Comparison of ENCODE assay signal across 8 mouse cellular contexts in genomic region chr13:49341012-49341830, GRCm38 (mm10). TPM values are rescaled to one million over a fixed set of nuclear protein-coding genes. Genes with fewer than 3 reads are reported as not detected.
DNase-seq lines count a peak whose midpoint lies in the region; ATAC-seq lines count a peak whose summit lies in the region.

Gene Bicd2, plus strand, starts transcription at chr13:49341585.

- DNase-seq in WW6 (ENCODE audit: low read depth, low spot score), result peak; percentile 86
- peak; percentile 82 to 94 for DNase-seq in cerebellum, postnatal 4 days (ENCODE audit: low spot score in 2 of 2)
- DNase-seq in gastrocnemius, adult 18-20 months (ENCODE audit: low spot score), result peak; percentile 97
- DNase-seq in left cerebral cortex, adult 18-20 months (ENCODE audit: low spot score in 2 of 2), result peak; percentile 94 to 97
- peak; percentile 99 for DNase-seq in right cerebral cortex, adult 18-20 months
- DNase-seq in urinary bladder, postnatal 10 days (ENCODE audit: low spot score), result peak; percentile 88

- peak within 1 kb of the TSS; percentile 88 for H3K4me3 ChIP-seq in hindbrain, embryonic 16.5 days (ENCODE audit: low read length)
- H3K4me3 ChIP-seq in macrophage (ENCODE audit: inconsistent target), result peak within 1 kb of the TSS; percentile 81

- H3K27me3 ChIP-seq in hindbrain, embryonic 16.5 days (replicated peaks; ENCODE audit: control insufficient read depth, insufficient read depth, low read length), result no peaks in the 10 kb centered on the region

- H3K9ac ChIP-seq in hindbrain, embryonic 16.5 days (ENCODE audit: low read depth, low read length), result peak within 1 kb of the TSS; percentile 92

- ATAC-seq in hindbrain, embryonic 16.5 days, result peak; percentile 99

- peaks cover 47% of the 10 kb centered on the region for H3K79me2 ChIP-seq in macrophage (ENCODE audit: inconsistent target)

- H3K9me3 ChIP-seq in hindbrain, embryonic 16.5 days (ENCODE audit: control insufficient read depth, low read length), result no peaks in the 10 kb centered on the region

- H3K4me1 ChIP-seq in hindbrain, embryonic 16.5 days (ENCODE audit: control insufficient read depth, insufficient read depth, low read depth, low read length), result peaks cover 41% of the 10 kb centered on the region

- H3K27ac ChIP-seq in hindbrain, embryonic 16.5 days (ENCODE audit: low read depth, low read length), result peak within 1 kb of the TSS; percentile 83
- peak within 1 kb of the TSS; percentile 79 for H3K27ac ChIP-seq in macrophage

- under 1% methylated on average over 74 of the region's 74 CpGs for WGBS in hindbrain, embryonic 16.5 days
- WGBS in macrophage (ENCODE audit: missing documents), result under 1% methylated on average over 71 of the region's 74 CpGs

- H3K36me3 ChIP-seq in hindbrain, embryonic 16.5 days (ENCODE audit: control insufficient read depth, insufficient read depth, low read length), result no peaks in the 10 kb centered on the region
- no peaks in the 10 kb centered on the region for H3K36me3 ChIP-seq in macrophage (ENCODE audit: inconsistent target)

- peak within 1 kb of the TSS; percentile 96 for H3K4me2 ChIP-seq in hindbrain, embryonic 16.5 days (ENCODE audit: low read length)

RNA-seq across cellular contexts. Expression of gene Bicd2, which starts in this region (rescaled TPM):
- 10 to 100 TPM; 23.4 to 28.6 TPM for total RNA-seq in gastrocnemius, adult 18-20 months (2021)
- 25.3 and 30.5 TPM in 2 replicates for polyA plus RNA-seq in hindbrain, embryonic 16.5 days (2015; fragmentation: Nextera tagmentation; extraction: Ambion mirVana)
- total RNA-seq in left cerebral cortex, adult 18-20 months (2021), result 10 to 100 TPM; 46.4 to 48.6 TPM
- 10 to 100 TPM; 16.0 to 91.6 (median 51.0) TPM for total RNA-seq in macrophage (2018; cell fraction: chromatin; rRNA removed)
- 10 to 100 TPM; 29.1 to 37.9 (median 33.2) TPM for total RNA-seq in macrophage (2018; cell fraction: cytosol; rRNA removed)
- total RNA-seq in macrophage (2018; cell fraction: nucleus; rRNA removed), result 10 to 100 TPM; 25.2 to 74.3 (median 46.6) TPM
- polyA plus RNA-seq in macrophage (2018), result 24.3 to 34.5 TPM (median 30.4 TPM) in 3 replicates

Comparison
In these comparisons a context has a peak if more than half of its experiments do, and no peak if none do; other contexts are left out.
1. Peak in every context shown above with its lines: DNase-seq, ATAC-seq, H3K4me3 ChIP-seq and H3K27ac ChIP-seq.